In genomic region chr10:42696361-42696760, GRCm38 (mm10) we compare ENCODE assay signal across 17 mouse cellular contexts.
DNase-seq lines count a peak whose midpoint lies in the region; ATAC-seq and TF ChIP-seq lines count a peak whose summit lies in the region.
"Had no signal": no experiment of that assay in that cellular context is flagged by ENCODE, and none has a peak within 500 bp of the region (broad histone marks: within the 10 kb centered on the region; RNA-seq: fewer than 3 reads in every experiment).

No protein-coding gene starts in this region.

- H3K4me3 ChIP-seq in kidney, adult 2 months (ENCODE audit: insufficient read depth, low read depth, low read length) = no peak overlapping the region
- H3K4me3 ChIP-seq in kidney, embryonic 16.5 days (ENCODE audit: low read length) = no peak overlapping the region
- no peak overlapping the region for H3K4me3 ChIP-seq in midbrain, embryonic 14.5 days (replicated peaks; ENCODE audit: low read depth, low read length)
- H3K4me3 ChIP-seq: hindbrain, embryonic 13.5 days; layer of hippocampus, adult 2 months; liver, embryonic 13.5 days; megakaryocyte, embryonic 14.5 days; midbrain, embryonic 12.5 days; neural tube, embryonic 13.5 days had no signal

- no peak overlapping the region for H3K27ac ChIP-seq in kidney, adult 2 months (ENCODE audit: insufficient read depth, low read depth, low read length)
- no peak overlapping the region for H3K27ac ChIP-seq in kidney, embryonic 16.5 days (ENCODE audit: low read length)
- H3K27ac ChIP-seq in midbrain, embryonic 14.5 days (replicated peaks; ENCODE audit: low read depth, low read length) = no peak overlapping the region
- H3K27ac ChIP-seq: hindbrain, embryonic 13.5 days; layer of hippocampus, adult 2 months; liver, embryonic 13.5 days; midbrain, embryonic 12.5 days; neural tube, embryonic 13.5 days; stomach, postnatal 0 days had no signal

- peaks cover 2% of the 10 kb centered on the region for H3K36me3 ChIP-seq in kidney, adult 2 months (ENCODE audit: control insufficient read depth, insufficient read depth, low read length)
- 0 out of 2 replicates have a peak, but pooled peaks cover 4% of the 10 kb centered on the region for H3K36me3 ChIP-seq in kidney, embryonic 16.5 days (ENCODE audit: insufficient read depth, low read length)
- H3K36me3 ChIP-seq in midbrain, embryonic 14.5 days (ENCODE audit: control insufficient read depth, insufficient read depth, low read length) = peaks cover 23% of the 10 kb centered on the region

- peak; percentile 64 for DNase-seq in Muller cell, postnatal 12 days (ENCODE audit: inconsistent ontology term)
- peak; percentile 87 for DNase-seq in kidney, adult 2 months
- peak; percentile 71 to 77 for DNase-seq in kidney, postnatal 36 days
- DNase-seq in right cerebral cortex, postnatal 25 days = no peak
- DNase-seq in cerebellum, adult 9-11 months = no peak
- DNase-seq in midbrain, embryonic 14.5 days = no peak

- peaks cover 3% of the 10 kb centered on the region; the same call in 1 of the 2 replicates for H3K4me1 ChIP-seq in kidney, adult 2 months (ENCODE audit: control insufficient read depth, insufficient read depth, low read length)
- peaks cover 4% of the 10 kb centered on the region for H3K4me1 ChIP-seq in kidney, embryonic 16.5 days (ENCODE audit: insufficient read depth, low read length)
- no peaks in the 10 kb centered on the region for H3K4me1 ChIP-seq in midbrain, embryonic 14.5 days (ENCODE audit: control insufficient read depth, insufficient read depth, low read length)
- H3K4me1 ChIP-seq: hindbrain, embryonic 13.5 days; liver, embryonic 13.5 days; neural tube, embryonic 13.5 days had no signal

- ATAC-seq in kidney, embryonic 16.5 days (ENCODE audit: low FRiP score, low TSS enrichment) = peak; percentile 80
- no peak for ATAC-seq in midbrain, embryonic 14.5 days (ENCODE audit: low FRiP score, low TSS enrichment)
- ATAC-seq: intestine, embryonic 16.5 days had no signal

- peak overlapping the region; percentile 14 for H3K4me2 ChIP-seq in kidney, embryonic 16.5 days (replicated peaks; ENCODE audit: low read depth, low read length)
- no peak overlapping the region for H3K4me2 ChIP-seq in midbrain, embryonic 14.5 days (ENCODE audit: low read length)
- H3K4me2 ChIP-seq: heart, embryonic 11.5 days; hindbrain, embryonic 13.5 days; liver, embryonic 13.5 days; midbrain, embryonic 12.5 days; neural tube, embryonic 13.5 days had no signal

- no peaks in the 10 kb centered on the region for H3K9me3 ChIP-seq in kidney, embryonic 16.5 days (ENCODE audit: low read length)
- no peaks in the 10 kb centered on the region for H3K9me3 ChIP-seq in midbrain, embryonic 14.5 days (ENCODE audit: control insufficient read depth, low read length)
- H3K9me3 ChIP-seq: G1E; hindbrain, embryonic 13.5 days; liver, embryonic 13.5 days; megakaryocyte, embryonic 14.5 days; midbrain, embryonic 12.5 days; neural tube, embryonic 13.5 days had no signal

- TF ChIP-seq CTCF in kidney, adult 2 months (conservative IDR thresholded peaks at IDR 0.05; ENCODE audit: insufficient read depth, insufficient read length, low read depth, low read length) = no peak

- H3K27me3 ChIP-seq in kidney, adult 2 months (replicated peaks; ENCODE audit: control insufficient read depth, insufficient read depth, low read length) = no peaks in the 10 kb centered on the region
- no peaks in the 10 kb centered on the region for H3K27me3 ChIP-seq in kidney, embryonic 16.5 days (ENCODE audit: insufficient read depth, low read length)
- H3K27me3 ChIP-seq in midbrain, embryonic 14.5 days (ENCODE audit: control insufficient read depth, insufficient read depth, low read length) = no peaks in the 10 kb centered on the region
- H3K27me3 ChIP-seq: hindbrain, embryonic 13.5 days; liver, embryonic 13.5 days; megakaryocyte, embryonic 14.5 days; midbrain, embryonic 12.5 days; neural tube, embryonic 13.5 days had no signal

- TF ChIP-seq POLR2A in kidney, adult 2 months (IDR thresholded peaks at IDR 0.05; ENCODE audit: low read depth, low read length) = no peak

- 38% methylated on average over 13 of the region's 13 CpGs for WGBS in kidney, adult 2 months
- WGBS in kidney, embryonic 16.5 days = 49% methylated on average over 13 of the region's 13 CpGs
- WGBS in midbrain, embryonic 14.5 days = 83% methylated on average over 13 of the region's 13 CpGs

- H3K9ac ChIP-seq in kidney, embryonic 16.5 days (replicated peaks; ENCODE audit: low read length) = no peak overlapping the region
- no peak overlapping the region for H3K9ac ChIP-seq in midbrain, embryonic 14.5 days (replicated peaks; ENCODE audit: low read length)
- H3K9ac ChIP-seq: hindbrain, embryonic 13.5 days; liver, embryonic 13.5 days; midbrain, embryonic 12.5 days; neural tube, embryonic 13.5 days had no signal

Comparison
In these comparisons a context has a peak if more than half of its experiments do, and no peak if none do; other contexts are left out.
1. DNase-seq: peak in Muller cell, postnatal 12 days (single experiment), kidney, adult 2 months (single experiment) and kidney, postnatal 36 days (2 of 2); none in right cerebral cortex, postnatal 25 days (single experiment), cerebellum, adult 9-11 months (single experiment) and midbrain, embryonic 14.5 days (single experiment).